8 mouse cellular contexts compared by ENCODE assay signal in the genomic region with DNA sequence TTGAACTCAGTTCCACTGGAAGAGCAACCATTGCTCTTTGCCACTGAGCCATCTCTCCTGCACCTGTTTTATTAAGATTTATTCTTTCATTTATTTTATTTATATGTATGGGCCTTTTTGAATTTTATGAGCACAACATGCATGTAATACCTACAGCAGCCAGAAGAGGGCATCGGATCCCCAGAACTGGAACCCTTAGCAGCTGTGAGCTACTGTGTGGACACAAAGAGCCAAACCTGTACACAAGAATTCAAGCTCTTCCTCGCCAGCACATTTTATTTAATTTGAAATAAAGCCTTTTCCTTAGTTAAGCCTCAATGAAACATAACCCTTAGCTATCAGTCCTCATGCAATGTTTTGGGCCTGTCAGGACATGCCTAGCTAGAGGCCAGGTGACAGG.
DNase-seq lines count a peak whose midpoint lies in the region; ATAC-seq and TF ChIP-seq lines count a peak whose summit lies in the region.

No protein-coding gene starts in this region.

- H3K9me3 ChIP-seq in CH12.LX (replicated peaks; ENCODE audit: low read length) = peaks cover 3% of the 10 kb centered on the region
- H3K9me3 ChIP-seq in embryonic facial prominence, embryonic 11.5 days (replicated peaks; ENCODE audit: control insufficient read depth, low read length) = no peaks in the 10 kb centered on the region

- H3K79me2 ChIP-seq in CH12.LX (replicated peaks; ENCODE audit: control insufficient read depth, extremely low read depth, insufficient read depth, poor library complexity, severe bottlenecking) = no peaks in the 10 kb centered on the region

- dilution Hi-C loops in CH12.LX (cut with MboI; ENCODE audit: extremely low pct_ligation_motif_present, extremely low pct_unique_long_range_greater_than_20kb, low sequenced_read_pairs) = no loop called here

- peak; percentile 43 for TF ChIP-seq RAD21 in CH12.LX (IDR thresholded peaks at IDR 0.05; ENCODE audit: low read depth, low read length)

- in situ Hi-C loops in CH12.LX (cut with MboI; ENCODE audit: low pct_ligation_motif_present, low pct_unique_long_range_greater_than_20kb, low sequenced_read_pairs) = loop anchor here (25.0 kb wide), 1 partner anchor 218 kb away; no protein-coding TSS in a partner anchor

- no peaks in the 10 kb centered on the region for H3K4me1 ChIP-seq in CH12.LX (ENCODE audit: control insufficient read depth in 1 of 2, insufficient read depth in 2 of 2)
- peaks cover 3% of the 10 kb centered on the region; the same call in 1 of the 2 replicates for H3K4me1 ChIP-seq in embryonic facial prominence, embryonic 11.5 days (ENCODE audit: control insufficient read depth, insufficient read depth, low read length)

- peak; percentile 36 to 48 for DNase-seq in adrenal gland, adult 18-20 months (ENCODE audit: low spot score in 2 of 2)
- no peak for DNase-seq in adrenal gland, postnatal 4 days (ENCODE audit: low spot score in 2 of 2)
- peak in 1 of 2 experiments; percentile 62 for DNase-seq in layer of hippocampus, adult 2 months (ENCODE audit: low spot score in 2 of 2)
- no peak for DNase-seq in layer of hippocampus, adult 9-10 months (ENCODE audit: low spot score)
- DNase-seq in CH12.LX (ENCODE audit: extremely low read depth) = peak; percentile 45
- DNase-seq in embryonic facial prominence, embryonic 11.5 days (ENCODE audit: low spot score) = peak; percentile 57
- peak; percentile 60 for DNase-seq in retina, embryonic 14.5 days (ENCODE audit: low spot score)
- no peak for DNase-seq in urinary bladder, postnatal 36 days (ENCODE audit: low spot score in 2 of 2)

- H3K27ac ChIP-seq in layer of hippocampus, adult 2 months = no peak overlapping the region
- no peak overlapping the region for H3K27ac ChIP-seq in CH12.LX (ENCODE audit: insufficient read depth, low read depth)
- H3K27ac ChIP-seq in embryonic facial prominence, embryonic 11.5 days (replicated peaks; ENCODE audit: low read depth, low read length) = no peak overlapping the region

- TF ChIP-seq EP300 in CH12.LX (IDR thresholded peaks at IDR 0.05; ENCODE audit: low read length) = no peak

- no peaks in the 10 kb centered on the region for H3K36me3 ChIP-seq in CH12.LX (replicated peaks in 1 of 2; ENCODE audit: control insufficient read depth in 1 of 2, insufficient read depth in 1 of 2, low read length in 1 of 2)
- no peaks in the 10 kb centered on the region for H3K36me3 ChIP-seq in embryonic facial prominence, embryonic 11.5 days (replicated peaks; ENCODE audit: control insufficient read depth, insufficient read depth, low read depth, low read length)

- ATAC-seq in embryonic facial prominence, embryonic 11.5 days (replicated peaks; ENCODE audit: insufficient number of reproducible peaks, low FRiP score, low TSS enrichment, low read depth) = no peak

- H3K4me3 ChIP-seq in layer of hippocampus, adult 2 months = no peak overlapping the region
- H3K4me3 ChIP-seq in CH12.LX (replicated peaks in 1 of 3; ENCODE audit: low read depth in 2 of 3, low read length in 2 of 3, poor library complexity in 1 of 3) = no peak overlapping the region
- no peak overlapping the region for H3K4me3 ChIP-seq in embryonic facial prominence, embryonic 11.5 days (ENCODE audit: low read depth, low read length)

- no peaks in the 10 kb centered on the region for H3K27me3 ChIP-seq in CH12.LX (replicated peaks)
- H3K27me3 ChIP-seq in embryonic facial prominence, embryonic 11.5 days (ENCODE audit: control insufficient read depth, insufficient read depth, low read length) = no peaks in the 10 kb centered on the region

- peak; percentile 83 for TF ChIP-seq CTCF in layer of hippocampus, adult 2 months (conservative IDR thresholded peaks at IDR 0.05)
- TF ChIP-seq CTCF in CH12.LX (conservative IDR thresholded peaks at IDR 0.05 in 1 of 2, IDR thresholded peaks at IDR 0.05 in 1 of 2; ENCODE audit: low read depth in 2 of 2, low read length in 2 of 2) = peak; percentile 48 to 68

- WGBS in embryonic facial prominence, embryonic 11.5 days = 44% methylated on average over 2 of the region's 2 CpGs

- no peak overlapping the region for H3K9ac ChIP-seq in CH12.LX (ENCODE audit: insufficient read depth, low read depth)
- no peak overlapping the region for H3K9ac ChIP-seq in embryonic facial prominence, embryonic 11.5 days (replicated peaks; ENCODE audit: low read length)

- TF ChIP-seq POLR2A in CH12.LX (IDR thresholded peaks at IDR 0.05; ENCODE audit: low read depth, low read length) = no peak

- no peak overlapping the region for H3K4me2 ChIP-seq in CH12.LX (ENCODE audit: insufficient read depth, low read depth, poor library complexity, severe bottlenecking)
- no peak overlapping the region for H3K4me2 ChIP-seq in embryonic facial prominence, embryonic 11.5 days (ENCODE audit: low read depth, low read length)

TF ChIP-seq in CH12.LX, 34 proteins besides CTCF, POLR2A, EP300 and RAD21:
- no peak for TF ChIP-seq BHLHE40 (IDR thresholded peaks at IDR 0.05; ENCODE audit: low read depth, low read length)
- TF ChIP-seq SMC3 (IDR thresholded peaks at IDR 0.05; ENCODE audit: low read depth, low read length) = peak; percentile 39; the same call in 1 of the 2 replicates
- TF ChIP-seq CHD2 (IDR thresholded peaks at IDR 0.05; ENCODE audit: low read length) = no peak

Comparison
In these comparisons a context has a peak if more than half of its experiments do, and no peak if none do; other contexts are left out.
1. DNase-seq: peak in adrenal gland, adult 18-20 months (2 of 2), CH12.LX (single experiment), embryonic facial prominence, embryonic 11.5 days (single experiment) and retina, embryonic 14.5 days (single experiment); none in adrenal gland, postnatal 4 days (0 of 2), layer of hippocampus, adult 9-10 months (single experiment) and urinary bladder, postnatal 36 days (0 of 2).